Mouse (Mus musculus): ENCODE results near the gene Pin1. TPM values are rescaled to one million over a fixed set of nuclear protein-coding genes. Genes with fewer than 3 reads are reported as not detected.
A peak's percentile ranks its signal among the peaks of the same experiment; 100 is the strongest.
"Not testable (repeated sequence)": the region's sequence is repeated elsewhere in the genome, so short reads cannot be mapped to it uniquely, and the experiment has no call there.

The Pin1 gene
- total RNA-seq, 2 experiments from 2014 or later: 23.4 to 23.6 TPM

- DNase-seq (ENCODE audit: low spot score in 2 of 2): no peak
Measured at GRCm38 (mm10) chr9:20653859-20654258, 2.0 kb downstream of the Pin1 start.

- DNase-seq (ENCODE audit: low spot score in 2 of 2): no peak
Measured at GRCm38 (mm10) chr9:20657546-20657945, 5.7 kb downstream of the Pin1 start.

GRCm38 (mm10) chr9:20662325-20662724, 10.4 kb downstream of the Pin1 start:
- peak; percentile 37 to 49 for DNase-seq (ENCODE audit: low spot score in 2 of 2)

GRCm38 (mm10) chr9:20662874-20663273, 11.0 kb downstream of the Pin1 start:
- no peak for DNase-seq (ENCODE audit: low spot score in 2 of 2)

- DNase-seq (ENCODE audit: low spot score in 2 of 2): no peak
Measured at GRCm38 (mm10) chr9:20663956-20664355, 12.1 kb downstream of the Pin1 start.

- no peak for DNase-seq (ENCODE audit: low spot score in 2 of 2)
Measured at GRCm38 (mm10) chr9:20664366-20664765, 12.5 kb downstream of the Pin1 start.

GRCm38 (mm10) chr9:20664982-20665637, 13.2 kb downstream of the Pin1 start:
- DNase-seq (ENCODE audit: low spot score in 2 of 2): no peak

- no peak for DNase-seq (ENCODE audit: low spot score in 2 of 2)
Measured at GRCm38 (mm10) chr9:20665925-20666324, 14.0 kb downstream of the Pin1 start.

- no peak for DNase-seq (ENCODE audit: low spot score in 2 of 2)
Measured at GRCm38 (mm10) chr9:20666510-20667034, 14.7 kb downstream of the Pin1 start.

- DNase-seq (ENCODE audit: low spot score in 2 of 2): no peak
Measured at GRCm38 (mm10) chr9:20668065-20668464, 16.2 kb downstream of the Pin1 start.

- DNase-seq (ENCODE audit: low spot score in 2 of 2): no peak
Measured at GRCm38 (mm10) chr9:20672047-20672446, 20.2 kb downstream of the Pin1 start.

GRCm38 (mm10) chr9:20677892-20678291, 26.0 kb downstream of the Pin1 start:
- no peak for DNase-seq (ENCODE audit: low spot score in 2 of 2)

GRCm38 (mm10) chr9:20680378-20680958, 28.6 kb downstream of the Pin1 start:
- no peak for DNase-seq (ENCODE audit: low spot score in 2 of 2)

GRCm38 (mm10) chr9:20681546-20682388, 29.9 kb downstream of the Pin1 start:
- no peak for DNase-seq (ENCODE audit: low spot score in 2 of 2)

- no peak for DNase-seq (ENCODE audit: low spot score in 2 of 2)
Measured at GRCm38 (mm10) chr9:20682389-20682722, 30.5 kb downstream of the Pin1 start.

GRCm38 (mm10) chr9:20685081-20685861, 33.4 kb downstream of the Pin1 start:
- DNase-seq (ENCODE audit: low spot score in 2 of 2): no peak

- DNase-seq (ENCODE audit: low spot score in 2 of 2): no peak
Measured at GRCm38 (mm10) chr9:20689403-20689802, 37.5 kb downstream of the Pin1 start.

- DNase-seq (ENCODE audit: low spot score in 2 of 2): no peak
Measured at GRCm38 (mm10) chr9:20689913-20690312, 38.0 kb downstream of the Pin1 start.

GRCm38 (mm10) chr9:20690449-20690848, 38.6 kb downstream of the Pin1 start:
- DNase-seq (ENCODE audit: low spot score in 2 of 2): not testable (repeated sequence)

- DNase-seq (ENCODE audit: low spot score in 2 of 2): no peak
Measured at GRCm38 (mm10) chr9:20692863-20693262, 41.0 kb downstream of the Pin1 start.

- no peak for DNase-seq (ENCODE audit: low spot score in 2 of 2)
Measured at GRCm38 (mm10) chr9:20694721-20695235, 42.9 kb downstream of the Pin1 start.

Data from adrenal gland, postnatal 4 days (tissue).